Mouse (Mus musculus) right cerebral cortex, postnatal 4 days (tissue): ENCODE results near the gene Btg2.
A peak's percentile ranks its signal among the peaks of the same experiment; 100 is the strongest.

Experiments
- DNase-seq: peaks from one replicate; pipeline ENCODE4 v3.0.0-alpha.2; 2022

The Btg2 gene

DNA sequence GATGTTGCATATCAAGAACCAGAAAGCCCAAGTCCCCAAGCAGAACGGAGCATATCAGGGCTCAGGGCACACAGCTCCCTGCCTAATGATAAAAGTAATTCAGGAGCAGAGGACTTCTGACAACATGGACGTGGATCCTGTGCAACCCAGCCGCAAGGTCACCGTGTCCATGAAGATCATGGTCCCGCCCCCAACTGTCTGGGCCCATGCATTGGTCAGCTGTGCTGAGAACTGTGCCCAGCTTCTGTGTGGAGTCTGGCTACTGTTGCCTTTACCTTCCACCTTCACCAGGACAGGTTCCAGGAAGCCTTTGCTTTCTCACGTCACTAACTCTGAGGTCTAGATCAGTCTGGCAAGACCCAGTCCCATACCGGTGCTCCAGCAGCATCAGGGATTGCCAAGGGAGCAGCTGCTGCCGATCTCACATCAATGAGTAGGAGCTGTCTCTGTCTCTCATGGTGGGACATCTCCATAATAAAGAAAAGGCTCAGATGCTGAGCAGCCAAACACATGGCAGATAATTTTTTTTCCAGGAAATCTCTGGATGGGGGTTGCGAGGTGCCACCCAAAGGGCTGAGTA lies 23.2 kb downstream of the Btg2 start:
- no peak for DNase-seq

DNA sequence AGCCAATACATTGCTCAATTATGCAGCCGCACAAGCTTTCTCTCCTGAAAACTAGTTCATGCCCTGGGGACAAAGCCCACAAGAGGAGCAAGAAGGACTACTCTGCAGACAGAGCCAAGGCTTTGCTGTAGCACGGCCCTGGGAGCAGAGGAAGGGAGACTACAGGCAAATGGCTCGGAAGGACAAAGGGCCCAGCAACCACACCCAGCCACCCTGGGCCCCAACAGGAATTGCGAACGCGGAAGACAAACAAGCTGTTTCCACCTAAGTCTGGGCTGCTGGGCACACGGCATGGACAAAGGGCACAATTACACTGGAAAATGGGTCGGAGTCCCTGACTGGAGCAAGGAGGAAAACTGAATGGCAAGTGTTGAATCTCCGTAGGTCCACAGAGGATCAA lies 23.9 kb downstream of the Btg2 start:
- no peak for DNase-seq

DNA sequence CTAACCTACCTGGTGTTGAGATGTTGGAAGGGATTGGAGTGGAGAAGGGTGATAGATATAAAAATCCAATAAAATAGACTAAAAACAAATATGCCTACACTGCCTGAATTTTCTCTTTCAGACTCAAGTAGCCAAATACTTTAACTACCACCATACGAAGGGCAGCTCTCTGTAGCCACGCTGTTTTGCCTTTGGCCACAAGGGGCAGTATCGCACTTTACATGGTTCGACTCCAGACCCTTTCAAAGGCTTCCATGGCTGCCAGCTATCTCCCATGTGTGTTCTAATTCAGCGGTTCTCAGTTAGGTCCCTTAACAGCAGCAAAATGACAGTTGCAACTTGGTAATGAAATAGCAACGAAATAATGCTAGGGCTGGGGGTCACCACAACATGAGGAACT lies 25.7 kb downstream of the Btg2 start:
- DNase-seq: peak; percentile 89

DNA sequence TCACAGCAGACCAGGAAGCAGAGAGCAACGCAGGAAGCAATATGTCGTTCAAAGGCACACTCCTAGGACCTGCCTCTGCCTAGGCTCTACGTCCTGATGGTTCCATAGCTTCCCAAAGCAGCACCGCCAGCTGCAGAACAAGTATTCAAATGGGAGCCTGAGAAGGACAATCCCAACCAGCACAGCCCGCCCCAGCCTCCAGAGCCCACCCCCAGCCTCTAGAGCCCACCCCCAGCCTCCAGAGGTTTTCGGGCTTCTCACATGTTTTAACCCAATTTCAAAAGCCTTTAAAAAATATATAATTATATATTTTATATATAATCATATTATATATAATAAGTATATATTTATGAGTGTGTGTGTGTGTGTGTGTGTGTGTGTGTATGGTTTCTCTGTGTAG lies 29.4 kb downstream of the Btg2 start:
- peak; percentile 43 for DNase-seq

DNA sequence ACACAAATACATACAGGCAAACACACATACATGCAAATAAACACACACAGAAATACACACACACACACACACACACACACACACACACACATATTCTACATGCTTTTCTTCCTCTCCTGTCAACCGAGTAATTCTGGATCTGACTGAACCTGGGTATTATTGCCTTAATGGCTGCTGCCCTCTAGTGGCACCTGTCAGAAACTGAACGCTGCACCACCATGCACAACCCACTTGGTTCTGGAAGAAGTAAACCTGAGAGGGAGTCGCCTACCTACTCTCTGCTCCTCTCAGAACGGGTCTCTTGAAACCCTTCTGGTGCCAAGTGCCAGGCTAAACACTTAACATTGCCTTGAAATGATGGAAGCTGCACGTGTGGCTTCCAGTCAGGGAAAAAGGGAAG lies 30.2 kb downstream of the Btg2 start:
- peak; percentile 72 for DNase-seq

DNA sequence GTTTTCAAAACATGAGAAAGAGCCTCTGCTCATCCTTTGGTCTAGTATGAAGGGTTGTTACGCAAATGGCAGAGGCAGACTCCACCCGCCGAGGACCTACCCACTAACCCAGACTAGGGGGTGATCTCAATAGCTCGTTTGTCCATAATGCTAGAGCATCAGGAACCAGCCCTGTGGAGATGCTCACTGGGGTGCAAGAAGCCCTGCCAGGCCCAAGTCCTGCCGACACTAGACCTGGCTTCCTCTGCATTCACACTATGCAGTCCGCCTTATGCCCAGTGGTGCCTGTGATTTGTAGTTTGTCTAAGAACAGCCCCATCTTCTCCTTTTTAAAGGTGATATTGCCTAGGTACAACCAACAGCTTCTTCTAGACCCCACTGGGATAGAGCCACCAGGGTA lies 31.5 kb downstream of the Btg2 start:
- DNase-seq: no peak

DNA sequence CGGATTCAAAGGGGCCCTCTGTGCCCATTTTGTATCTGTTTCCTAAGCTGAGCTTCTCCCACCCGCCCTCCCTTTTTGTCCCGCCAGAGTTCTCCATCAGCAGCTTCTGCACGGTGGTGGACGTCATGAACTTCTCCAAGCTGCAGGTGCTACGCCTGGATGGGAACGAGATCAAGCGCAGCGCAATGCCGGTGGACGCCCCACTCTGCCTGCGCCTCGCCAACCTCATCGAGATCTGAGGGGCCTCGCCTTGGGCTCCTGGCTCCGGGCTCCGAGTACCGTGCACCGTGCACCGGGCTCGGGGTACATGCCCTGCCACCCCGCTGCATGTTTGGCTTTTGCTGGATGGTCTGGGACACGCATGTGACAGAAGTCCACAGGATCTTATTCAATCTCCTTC lies 32.5 kb downstream of the Btg2 start:
- DNase-seq: no peak

DNA sequence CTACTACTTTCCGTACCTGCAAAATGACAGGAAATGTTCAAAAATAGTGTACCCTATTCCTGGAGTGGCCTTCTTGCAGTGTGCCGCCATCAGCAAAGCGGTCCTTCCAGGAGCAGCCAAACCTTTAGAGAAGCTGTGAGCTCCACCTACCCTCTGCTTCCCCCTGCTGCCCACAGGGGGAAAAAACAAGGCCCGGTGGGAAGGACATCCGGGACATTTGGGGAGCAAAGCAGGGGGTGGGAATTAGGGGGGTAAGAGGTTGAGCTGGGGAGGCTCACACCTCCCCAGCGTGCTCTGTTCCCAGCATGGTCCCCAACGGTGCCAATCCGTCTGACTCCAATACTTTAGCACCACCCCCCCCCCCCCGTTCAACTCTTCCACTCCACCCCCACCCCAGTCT lies 32.9 kb downstream of the Btg2 start:
- peak; percentile 83 for DNase-seq

DNA sequence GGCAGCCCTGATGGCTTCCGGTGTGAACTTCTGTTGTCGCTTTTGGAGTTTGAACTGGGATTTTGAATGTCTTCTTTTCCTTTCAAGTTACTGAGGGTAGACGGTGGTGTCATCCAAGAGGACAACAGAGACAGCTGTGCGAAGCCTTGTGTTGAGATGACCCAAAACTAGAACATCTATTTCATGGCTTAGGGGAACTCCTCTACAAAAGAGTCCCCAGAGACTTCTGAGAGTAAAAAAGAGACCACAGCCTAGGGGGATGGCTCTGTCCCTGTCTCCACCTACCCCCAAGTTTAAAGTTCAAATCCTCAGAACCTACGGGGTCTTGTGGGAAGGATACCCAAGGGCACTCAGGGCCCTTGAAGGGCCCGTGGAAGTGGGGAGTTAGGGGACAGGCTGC lies 34.1 kb downstream of the Btg2 start:
- no peak for DNase-seq

DNA sequence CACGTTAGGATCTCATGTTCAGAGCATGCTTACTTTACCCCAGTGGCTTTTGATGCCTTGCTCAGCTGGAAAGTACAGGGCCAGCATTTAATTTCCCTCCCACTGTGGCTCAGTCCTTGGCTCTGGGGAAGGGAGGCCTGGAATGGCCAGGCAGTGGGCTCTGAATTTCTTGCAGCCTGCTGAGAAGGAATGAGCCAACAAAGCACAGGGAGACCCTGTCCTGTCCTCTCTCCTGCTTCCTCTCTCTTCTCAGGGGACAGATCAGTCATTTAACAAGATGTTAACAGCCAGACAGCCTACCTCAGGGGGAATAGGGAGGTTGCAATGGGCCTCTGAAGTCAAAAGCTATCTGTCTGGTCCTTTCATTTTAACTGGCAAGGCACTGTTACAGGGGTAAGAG lies 36.6 kb downstream of the Btg2 start:
- DNase-seq: no peak

DNA sequence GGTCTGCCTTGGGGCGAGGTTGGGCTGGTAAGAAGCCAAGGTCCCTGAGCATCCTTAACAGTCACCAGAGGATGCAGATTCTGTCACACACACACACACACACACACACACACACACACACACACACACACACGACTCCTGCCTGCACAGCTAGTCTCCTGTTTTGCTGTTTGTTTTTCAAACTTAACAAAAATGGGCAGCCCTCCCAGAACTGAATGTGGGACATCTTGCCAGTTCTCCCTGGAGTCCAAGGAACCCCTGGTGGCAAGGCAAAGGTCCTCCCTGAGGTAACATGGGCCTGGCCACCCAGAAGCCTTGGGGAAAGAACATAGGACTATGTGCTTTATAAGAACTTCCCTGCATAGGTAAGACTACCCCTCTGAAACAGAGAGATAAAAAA lies 37.0 kb downstream of the Btg2 start:
- no peak for DNase-seq

DNA sequence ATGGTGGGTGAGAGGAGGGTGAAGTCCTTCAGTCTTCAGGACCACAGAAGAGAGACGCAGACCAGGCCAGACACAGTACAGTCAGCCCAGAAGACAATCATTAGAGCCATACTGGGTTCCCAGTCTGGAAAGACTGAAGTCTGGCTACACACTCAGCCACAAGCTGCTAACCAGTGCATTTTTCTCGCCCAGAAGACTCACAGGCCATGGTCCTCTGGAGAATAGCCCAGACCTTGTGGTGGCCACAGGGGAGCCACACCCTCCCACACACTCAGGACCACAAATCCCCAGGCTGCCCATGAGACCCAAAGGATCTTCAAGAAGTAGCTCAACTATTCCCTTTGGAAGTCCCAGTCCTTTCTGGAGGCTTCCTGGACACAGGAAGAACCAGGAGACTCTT lies 39.6 kb downstream of the Btg2 start:
- no peak for DNase-seq

DNA sequence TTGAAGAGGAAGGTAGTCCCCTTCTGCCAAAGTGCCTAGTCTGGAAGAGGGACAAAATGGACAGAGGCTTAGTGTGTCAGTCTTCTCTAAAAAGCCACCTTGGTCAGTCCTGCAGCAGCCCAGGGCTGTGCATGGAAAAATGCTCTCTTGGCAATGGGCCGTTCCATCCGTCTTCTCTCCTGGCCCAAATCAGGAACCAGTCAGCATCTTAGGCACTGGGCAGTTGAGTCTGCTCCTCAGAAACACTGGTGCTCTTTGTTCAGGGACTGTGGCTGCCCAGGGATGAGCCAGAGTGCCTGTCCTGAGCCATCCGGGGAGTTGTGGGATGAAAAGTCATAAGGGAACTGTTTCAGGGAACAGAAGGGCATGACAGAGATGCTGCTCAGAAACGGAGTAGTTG lies 40.6 kb downstream of the Btg2 start:
- DNase-seq: no peak

DNA sequence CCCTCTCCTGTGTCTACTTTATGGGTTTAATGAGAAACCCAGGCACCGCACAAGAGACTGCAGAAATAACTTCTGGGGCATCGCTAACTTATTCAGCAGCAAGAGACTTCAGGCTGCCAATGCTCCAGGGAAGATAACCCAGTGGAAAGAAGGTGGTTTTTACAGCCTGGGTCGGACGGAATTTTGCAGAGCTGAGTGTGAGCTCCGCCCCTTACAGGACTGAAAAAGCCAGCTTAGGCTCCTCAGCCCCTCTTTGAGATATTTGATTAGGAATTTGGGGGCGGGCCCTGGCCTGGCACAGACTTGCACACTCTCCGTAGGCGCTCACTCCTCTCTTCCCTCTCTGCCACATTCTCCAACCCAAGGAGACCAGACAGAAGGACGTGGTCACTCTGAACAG lies 41.7 kb downstream of the Btg2 start, which contains the start of gene Fmod:
TSS of gene Fmod (plus strand) at position 83 of the 400 bp plus-strand sequence.
- DNase-seq: no peak

DNA sequence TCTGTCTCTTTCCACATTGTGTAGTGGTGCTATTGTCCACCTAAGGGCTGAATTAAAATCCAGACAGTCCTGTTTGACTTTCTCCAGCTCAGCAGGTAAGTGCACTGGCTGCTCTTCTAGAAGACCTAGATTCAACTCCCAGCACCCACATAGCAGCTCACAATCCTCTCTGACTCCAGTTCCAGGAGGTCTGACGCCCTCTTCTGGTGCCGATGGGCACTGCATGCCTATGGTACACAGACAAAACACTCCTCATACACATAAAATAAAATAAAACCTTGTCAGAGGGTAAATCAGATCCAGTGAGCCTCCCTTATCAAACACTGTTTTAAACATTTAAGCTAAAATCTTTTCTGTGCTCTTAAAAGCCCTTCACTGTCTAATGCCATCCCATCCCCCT lies 42.4 kb downstream of the Btg2 start:
- DNase-seq: no peak

DNA sequence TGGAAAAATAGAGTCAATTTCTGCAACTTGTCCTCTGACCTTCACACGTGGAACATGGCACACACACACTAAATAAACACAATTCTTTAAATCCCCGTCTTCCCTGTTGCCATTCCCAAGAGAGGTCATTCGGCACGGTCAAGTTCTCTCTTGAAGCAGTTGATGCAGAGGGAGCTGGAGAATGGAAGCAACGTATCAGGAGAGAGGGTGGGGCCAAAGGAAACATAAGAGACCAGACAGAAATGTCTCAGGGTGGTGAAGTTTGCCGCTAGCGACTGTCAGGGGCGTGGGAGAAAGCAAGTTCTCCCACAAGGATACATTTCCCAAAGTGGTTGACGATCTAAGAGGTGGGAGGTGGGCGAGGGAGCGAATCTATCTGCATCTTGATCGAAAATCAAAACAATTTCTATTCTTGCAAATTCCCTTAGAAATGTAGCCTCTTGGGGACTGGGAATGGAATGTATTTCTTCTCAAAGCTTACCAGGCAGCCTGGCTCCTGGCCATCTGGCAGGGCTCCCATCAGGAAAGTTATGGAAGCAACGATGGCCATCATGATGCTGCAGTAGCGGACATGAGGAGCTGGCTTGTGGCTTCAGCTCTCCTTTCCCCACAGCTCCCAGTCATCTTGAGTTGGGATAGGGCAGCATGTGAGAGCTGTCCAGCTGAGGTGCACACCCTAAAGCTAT lies 50.6 kb downstream of the Btg2 start:
- peak; percentile 73 for DNase-seq

DNA sequence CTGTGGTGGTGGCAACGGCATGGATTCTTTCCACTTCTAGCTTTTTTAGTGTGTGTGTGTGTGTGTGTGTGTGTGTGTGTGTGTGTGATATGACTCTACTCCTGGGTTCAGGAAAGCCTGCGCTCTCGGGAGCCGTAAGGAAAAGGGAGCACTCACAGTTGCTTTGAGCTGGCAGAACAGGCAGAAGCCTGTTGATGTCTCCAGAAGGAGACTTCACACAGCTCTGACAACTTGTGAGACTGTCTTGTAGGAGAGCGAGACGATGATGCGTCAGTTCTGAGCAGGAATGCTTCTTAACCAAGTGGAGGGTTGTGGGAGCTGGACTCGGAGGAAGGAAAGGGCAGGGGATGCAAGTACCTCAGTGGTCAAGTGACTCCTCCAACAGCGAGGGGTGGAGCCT lies 52.2 kb downstream of the Btg2 start:
- no peak for DNase-seq

DNA sequence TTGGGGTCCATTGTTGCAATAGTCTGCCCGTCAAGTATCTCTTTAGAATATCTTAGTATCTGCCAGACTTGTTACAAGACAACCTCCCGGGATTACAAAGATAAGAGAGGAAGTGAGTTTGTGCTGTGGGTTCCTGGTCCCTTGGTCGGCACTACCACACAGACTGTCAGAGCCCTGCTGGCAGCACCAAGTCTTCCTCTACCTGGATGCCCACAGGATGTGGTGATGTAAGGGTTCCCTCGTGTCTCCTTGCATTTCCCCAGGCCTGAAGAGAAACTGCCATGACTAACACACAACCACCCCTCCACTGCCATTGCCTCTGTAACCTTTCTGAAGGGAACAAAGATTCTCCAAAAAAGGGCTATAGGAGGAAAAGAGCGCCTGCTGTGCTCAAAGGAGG lies 52.9 kb downstream of the Btg2 start:
- no peak for DNase-seq
